Mouse (Mus musculus) megakaryocyte, embryonic 14.5 days (primary cell): ENCODE measurements around the gene Fars2.

Experiments
- FLI1 ChIP-seq: IDR thresholded peaks from 2 replicates; pipeline ENCODE4 v1.6.1; 2012; ENCODE audit warnings: low read length, inconsistent platforms, mixed read lengths
- GATA1 ChIP-seq: IDR thresholded peaks from 3 replicates; pipeline ENCODE4 v1.6.1; 2012; ENCODE audit warnings: mixed read lengths, low read length, inconsistent platforms, borderline replicate concordance

DNA sequence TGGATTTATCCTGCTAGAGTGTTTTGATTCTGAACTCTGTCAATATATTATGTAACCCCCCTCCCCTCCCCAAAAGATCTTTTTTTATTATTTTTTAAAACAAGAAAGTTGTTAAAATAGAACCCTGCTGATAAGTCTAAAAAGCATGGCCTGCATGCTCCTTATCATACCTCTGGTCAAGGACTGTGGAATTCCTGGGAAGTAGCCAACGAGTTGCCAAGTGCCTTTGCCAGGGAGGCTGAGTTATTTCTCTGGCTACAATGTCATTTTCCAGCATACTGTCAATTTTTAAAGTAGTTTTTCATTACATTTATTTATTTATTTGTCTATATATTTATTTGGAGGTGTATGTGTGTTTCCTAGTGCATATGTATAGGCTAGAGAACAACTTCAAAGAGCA is 125.0 kb downstream of the Fars2 start:
- TF ChIP-seq GATA1 (no peak), FLI1 (no peak)
